Comparison of ENCODE assay signal across 8 mouse cellular contexts in the genomic region with DNA sequence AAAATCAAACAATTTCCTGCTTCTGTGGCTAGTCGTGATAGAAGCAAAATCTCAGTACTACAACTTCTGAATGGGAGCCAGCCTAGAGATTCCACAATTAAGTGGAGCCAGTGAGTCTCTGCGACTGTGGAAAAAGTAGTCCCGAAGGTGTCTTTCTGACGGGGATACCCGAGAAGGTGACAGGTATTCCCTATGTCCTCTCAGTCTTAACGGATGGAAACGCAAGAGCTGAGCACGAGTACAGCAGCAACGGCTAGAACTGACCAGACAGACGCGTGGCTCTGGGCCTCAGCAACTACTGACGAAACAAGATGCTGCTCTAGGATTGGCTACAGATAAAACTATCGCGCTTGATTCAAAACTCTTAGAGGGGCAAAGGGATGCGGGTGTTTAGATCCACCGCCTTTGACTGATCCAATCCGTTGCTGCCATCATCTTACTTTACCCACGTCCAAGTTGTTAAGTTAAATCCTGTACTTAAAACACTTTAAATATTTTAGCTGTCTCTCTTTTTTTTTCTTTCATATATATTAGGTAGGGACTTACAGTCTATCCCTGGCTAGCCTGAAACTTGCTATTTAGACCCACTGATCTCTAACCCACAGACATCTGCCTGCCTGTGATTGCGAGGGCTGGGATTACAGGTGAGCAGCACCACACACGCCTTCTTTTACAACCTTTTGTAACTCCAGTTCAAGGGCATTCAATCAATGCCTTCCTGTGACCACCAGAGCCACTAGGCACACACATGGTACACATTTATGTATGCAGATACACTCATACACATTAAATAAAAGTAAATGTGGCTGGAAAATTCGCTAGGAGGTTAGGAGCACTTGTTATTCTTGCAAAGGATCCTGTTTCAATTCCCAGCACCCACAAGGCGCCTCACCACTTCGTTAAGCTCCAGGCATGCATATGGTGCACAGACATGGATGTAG. TPM values are rescaled to one million over a fixed set of nuclear protein-coding genes. Genes with fewer than 3 reads are reported as not detected.
DNase-seq lines count a peak whose midpoint lies in the region; ATAC-seq and TF ChIP-seq lines count a peak whose summit lies in the region.

A gene (minus strand): TSS at position 220 of the 941 bp plus-strand sequence.

- H3K9ac ChIP-seq in embryonic facial prominence, embryonic 14.5 days (ENCODE audit: low read depth, low read length): peak within 1 kb of the TSS; percentile 96
- peak within 1 kb of the TSS; percentile 93 for H3K9ac ChIP-seq in limb, embryonic 14.5 days (ENCODE audit: low read depth, low read length, severe bottlenecking)
- H3K9ac ChIP-seq in midbrain, postnatal 0 days (replicated peaks; ENCODE audit: low read length, poor library complexity, severe bottlenecking): peak within 1 kb of the TSS; percentile 90

- WGBS in embryonic facial prominence, embryonic 14.5 days: 5% methylated on average over 23 of the region's 23 CpGs
- 5% methylated on average over 23 of the region's 23 CpGs for WGBS in limb, embryonic 14.5 days
- 8% methylated on average over 23 of the region's 23 CpGs for WGBS in midbrain, postnatal 0 days

- no peaks in the 10 kb centered on the region for H3K27me3 ChIP-seq in embryonic facial prominence, embryonic 14.5 days (replicated peaks; ENCODE audit: control insufficient read depth, insufficient read depth, low read length)
- H3K27me3 ChIP-seq in limb, embryonic 14.5 days (ENCODE audit: control insufficient read depth, insufficient read depth, low read length): no peaks in the 10 kb centered on the region
- no peaks in the 10 kb centered on the region for H3K27me3 ChIP-seq in midbrain, postnatal 0 days (ENCODE audit: insufficient read depth, low read length)

- H3K36me3 ChIP-seq in embryonic facial prominence, embryonic 14.5 days (ENCODE audit: control insufficient read depth, insufficient read depth, low read length): 0 out of 2 replicates have a peak, but pooled peaks cover 9% of the 10 kb centered on the region
- H3K36me3 ChIP-seq in limb, embryonic 14.5 days (ENCODE audit: control insufficient read depth, insufficient read depth, low read length): peaks cover 5% of the 10 kb centered on the region; the same call in 1 of the 2 replicates
- H3K36me3 ChIP-seq in midbrain, postnatal 0 days (ENCODE audit: insufficient read depth, low read length): no peaks in the 10 kb centered on the region

- peaks cover 11% of the 10 kb centered on the region for H3K4me1 ChIP-seq in embryonic facial prominence, embryonic 14.5 days (ENCODE audit: control insufficient read depth, insufficient read depth, low read length)
- H3K4me1 ChIP-seq in limb, embryonic 14.5 days (ENCODE audit: control insufficient read depth, insufficient read depth, low read length): peaks cover 12% of the 10 kb centered on the region
- H3K4me1 ChIP-seq in midbrain, postnatal 0 days (ENCODE audit: insufficient read depth, low read length): 0 out of 2 replicates have a peak, but pooled peaks cover 3% of the 10 kb centered on the region

- peak within 1 kb of the TSS; percentile 97 for H3K27ac ChIP-seq in embryonic facial prominence, embryonic 14.5 days (replicated peaks; ENCODE audit: low read depth, low read length)
- peak within 1 kb of the TSS; percentile 96 for H3K27ac ChIP-seq in limb, embryonic 14.5 days (replicated peaks; ENCODE audit: low read depth, low read length)
- peak within 1 kb of the TSS; percentile 97 for H3K27ac ChIP-seq in midbrain, postnatal 0 days (ENCODE audit: low read depth, low read length)

- peak; percentile 96 for DNase-seq in 416B (ENCODE audit: low read depth)
- peak; percentile 24 to 52 for DNase-seq in adrenal gland, postnatal 4 days (ENCODE audit: low spot score in 2 of 2)
- peak; percentile 95 for DNase-seq in embryonic facial prominence, embryonic 14.5 days (ENCODE audit: low spot score)
- peak; percentile 90 for DNase-seq in heart, adult 8-10 months (ENCODE audit: low spot score)
- peak; percentile 91 for DNase-seq in kidney, adult 9 months
- peak; percentile 94 for DNase-seq in limb, embryonic 14.5 days (ENCODE audit: low spot score)
- peak; percentile 94 for DNase-seq in midbrain, postnatal 0 days (ENCODE audit: low spot score)
- peak; percentile 32 to 52 for DNase-seq in spleen, postnatal 14 days (ENCODE audit: low spot score in 2 of 2)

- peak; percentile 91 for ATAC-seq in embryonic facial prominence, embryonic 14.5 days (ENCODE audit: low read depth)
- ATAC-seq in limb, embryonic 14.5 days (ENCODE audit: low FRiP score, low read depth): peak; percentile 85
- peak; percentile 89 for ATAC-seq in midbrain, postnatal 0 days (ENCODE audit: low FRiP score)

- no peak for TF ChIP-seq CTCF in midbrain, postnatal 0 days (IDR thresholded peaks at IDR 0.05)

- peak within 1 kb of the TSS; percentile 79 for H3K4me2 ChIP-seq in embryonic facial prominence, embryonic 14.5 days (ENCODE audit: low read depth, low read length)
- H3K4me2 ChIP-seq in limb, embryonic 14.5 days (replicated peaks; ENCODE audit: low read depth, low read length, severe bottlenecking): peak within 1 kb of the TSS; percentile 57
- H3K4me2 ChIP-seq in midbrain, postnatal 0 days (ENCODE audit: low read depth, low read length, poor library complexity, severe bottlenecking): peak within 1 kb of the TSS; percentile 75

- H3K4me3 ChIP-seq in embryonic facial prominence, embryonic 14.5 days (ENCODE audit: low read depth, low read length): peak within 1 kb of the TSS; percentile 100
- peak within 1 kb of the TSS; percentile 100 for H3K4me3 ChIP-seq in limb, embryonic 14.5 days (replicated peaks; ENCODE audit: low read length)
- H3K4me3 ChIP-seq in midbrain, postnatal 0 days (ENCODE audit: low read depth, low read length): peak within 1 kb of the TSS; percentile 97

- TF ChIP-seq POLR2A in limb, embryonic 14.5 days (IDR thresholded peaks at IDR 0.05; ENCODE audit: borderline replicate concordance, extremely low read depth, insufficient read depth, insufficient read length): no peak

- H3K9me3 ChIP-seq in embryonic facial prominence, embryonic 14.5 days (ENCODE audit: control insufficient read depth, low read length): no peaks in the 10 kb centered on the region
- H3K9me3 ChIP-seq in limb, embryonic 14.5 days (ENCODE audit: control insufficient read depth, low read length): no peaks in the 10 kb centered on the region
- no peaks in the 10 kb centered on the region for H3K9me3 ChIP-seq in midbrain, postnatal 0 days (ENCODE audit: low read length)

RNA-seq across cellular contexts. Expression of the gene that starts here (rescaled TPM):
- 10 to 100 TPM; 71.2 to 80.6 TPM for total RNA-seq in adrenal gland, postnatal 4 days (2021)
- 99.2 and 113 TPM in 2 replicates for polyA plus RNA-seq in embryonic facial prominence, embryonic 14.5 days (2014; fragmentation: Nextera tagmentation; extraction: Ambion mirVana)
- 10 to 100 TPM; 13.3 to 18.4 (median 16.0) TPM for total RNA-seq in heart, adult 8-10 months (2022)
- 95.9 and 153 TPM in 2 replicates for polyA plus RNA-seq in limb, embryonic 14.5 days (2012; rRNA removed)
- 132 and 140 TPM in 2 replicates for polyA plus RNA-seq in limb, embryonic 14.5 days (2014; fragmentation: Nextera tagmentation; extraction: Ambion mirVana)
- 51.6 and 78.7 TPM in 2 replicates for total RNA-seq in midbrain, postnatal 0 days (2014; rRNA removed)
- polyA plus RNA-seq in midbrain, postnatal 0 days (2015; fragmentation: Nextera tagmentation; extraction: Ambion mirVana): 67.2 and 76.3 TPM in 2 replicates

Comparison
In these comparisons a context has a peak if more than half of its experiments do, and no peak if none do; other contexts are left out.
1. Peak in every context shown above with its lines: DNase-seq, ATAC-seq, H3K4me3 ChIP-seq and H3K27ac ChIP-seq.
2. DNase-seq: peak in every context shown above with its lines; median percentile 96 in 416B; 95 in embryonic facial prominence, embryonic 14.5 days; 94 in limb, embryonic 14.5 days; 94 in midbrain, postnatal 0 days; 91 in kidney, adult 9 months; 90 in heart, adult 8-10 months; 42 in spleen, postnatal 14 days; 38 in adrenal gland, postnatal 4 days.